Mouse (Mus musculus): ENCODE measurements around the gene Pias4. TPM values are rescaled to one million over a fixed set of nuclear protein-coding genes. Genes with fewer than 3 reads are reported as not detected.

Gene Pias4
- total and polyA plus RNA-seq, 3 experiments, result 21.0 to 40.4 TPM; not detected in 1

GRCm38 (mm10) chr10:81190236-81190911 is 22.7 kb upstream of the Pias4 start:
- no peak overlapping the region for H3K4me3 ChIP-seq (ENCODE audit: control insufficient read depth in 1 of 2, insufficient read depth in 1 of 2, low read depth in 2 of 2, low read length in 2 of 2)
- no peak overlapping the region for H3K27ac ChIP-seq (ENCODE audit: control insufficient read depth, low read depth, low read length)
- no peak overlapping the region for H3K9ac ChIP-seq (ENCODE audit: control insufficient read depth, low read depth, low read length, poor library complexity, severe bottlenecking)
- peaks cover 3% of the 10 kb centered on the region; the same call in 1 of the 2 replicates for H3K79me2 ChIP-seq (ENCODE audit: control insufficient read depth, insufficient read depth, low read length, poor library complexity)
- peak; percentile 62 for DNase-seq (ENCODE audit: low read depth, low spot score)
- peaks cover 0 to 14% of the 10 kb centered on the region in 2 experiments; a peak in 2 of 4 replicates for H3K4me1 ChIP-seq (ENCODE audit: control insufficient read depth in 1 of 2, insufficient read depth in 2 of 2, low read length in 2 of 2)
- H3K9me3 ChIP-seq (replicated peaks; ENCODE audit: insufficient read depth, low read length), result no peaks in the 10 kb centered on the region
- no peaks in the 10 kb centered on the region for H3K27me3 ChIP-seq (ENCODE audit: control insufficient read depth in 1 of 2, insufficient read depth in 2 of 2, low read length in 2 of 2)
- no peaks in the 10 kb centered on the region for H3K36me3 ChIP-seq (ENCODE audit: control insufficient read depth in 1 of 2, insufficient read depth in 2 of 2, low read length in 2 of 2)
- no peak for TF ChIP-seq GATA1 (IDR thresholded peaks at IDR 0.05; ENCODE audit: low read depth, low read length)
- 0 out of 2 replicates have a peak, but pooled peaks have one; percentile 38 for TF ChIP-seq MAZ (IDR thresholded peaks at IDR 0.05; ENCODE audit: low read depth, low read length)
- peak; percentile 40 to 78 (median 65); a peak in 5 of 6 replicates for TF ChIP-seq CTCF (IDR thresholded peaks at IDR 0.05 in 2 of 3, conservative IDR thresholded peaks at IDR 0.05 in 1 of 3; ENCODE audit: control insufficient read depth in 1 of 3, insufficient read depth in 1 of 3, low read depth in 2 of 3, low read length in 3 of 3, poor library complexity in 1 of 3, severe bottlenecking in 1 of 3)

GRCm38 (mm10) chr10:81189821-81190220 is 22.1 kb upstream of the Pias4 start:
- H3K27me3 ChIP-seq (ENCODE audit: control insufficient read depth in 1 of 2, insufficient read depth in 2 of 2, low read length in 2 of 2), result no peaks in the 10 kb centered on the region
- peaks cover 3% of the 10 kb centered on the region; the same call in 1 of the 2 replicates for H3K79me2 ChIP-seq (ENCODE audit: control insufficient read depth, insufficient read depth, low read length, poor library complexity)
- no peak overlapping the region for H3K4me3 ChIP-seq (ENCODE audit: control insufficient read depth in 1 of 2, insufficient read depth in 1 of 2, low read depth in 2 of 2, low read length in 2 of 2)
- TF ChIP-seq EP300 (IDR thresholded peaks at IDR 0.05; ENCODE audit: low read depth in 1 of 2, low read length in 2 of 2), result no peak
- H3K36me3 ChIP-seq (ENCODE audit: control insufficient read depth in 1 of 2, insufficient read depth in 2 of 2, low read length in 2 of 2), result no peaks in the 10 kb centered on the region
- H3K27ac ChIP-seq (ENCODE audit: control insufficient read depth, low read depth, low read length), result no peak overlapping the region
- no peaks in the 10 kb centered on the region for H3K9me3 ChIP-seq (replicated peaks; ENCODE audit: insufficient read depth, low read length)
- H3K9ac ChIP-seq (ENCODE audit: control insufficient read depth, low read depth, low read length, poor library complexity, severe bottlenecking), result no peak overlapping the region
- H3K4me1 ChIP-seq (ENCODE audit: control insufficient read depth in 1 of 2, insufficient read depth in 2 of 2, low read length in 2 of 2), result peaks cover 0 to 14% of the 10 kb centered on the region in 2 experiments; a peak in 2 of 4 replicates
- no peak for DNase-seq (ENCODE audit: low read depth, low spot score)

DNA sequence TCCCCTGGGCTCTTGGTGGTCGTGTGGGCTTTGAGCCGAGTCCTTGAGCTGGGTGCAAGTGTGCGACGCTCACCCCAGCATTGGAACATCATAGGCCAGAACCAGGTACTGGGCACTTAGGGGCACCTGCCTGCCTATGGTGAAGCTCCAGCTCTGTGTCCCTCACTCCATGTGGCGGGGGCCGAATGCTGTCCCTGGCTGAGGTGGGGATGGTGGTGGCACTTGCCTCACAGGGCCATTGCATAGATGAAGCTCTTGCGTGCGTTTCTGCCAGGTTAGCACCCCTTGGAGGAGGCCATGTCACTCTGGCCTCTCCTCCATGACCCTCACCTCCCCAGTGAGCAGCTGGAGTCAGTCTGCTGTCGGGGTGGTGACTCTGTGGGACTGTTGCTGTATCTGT is 19.4 kb upstream of the Pias4 start:
- H3K4me1 ChIP-seq (ENCODE audit: control insufficient read depth in 1 of 2, insufficient read depth in 2 of 2, low read length in 2 of 2), result peaks cover 0 to 16% of the 10 kb centered on the region in 2 experiments; a peak in 3 of 4 replicates
- no peaks in the 10 kb centered on the region; a peak in 1 of 4 replicates for H3K36me3 ChIP-seq (ENCODE audit: control insufficient read depth in 1 of 2, insufficient read depth in 2 of 2, low read length in 2 of 2)
- H3K9ac ChIP-seq (ENCODE audit: control insufficient read depth, low read depth, low read length, poor library complexity, severe bottlenecking), result no peak overlapping the region
- H3K27ac ChIP-seq (ENCODE audit: control insufficient read depth, low read depth, low read length), result no peak overlapping the region
- H3K4me3 ChIP-seq (ENCODE audit: control insufficient read depth in 1 of 2, insufficient read depth in 1 of 2, low read depth in 2 of 2, low read length in 2 of 2), result no peak overlapping the region
- H3K9me3 ChIP-seq (replicated peaks; ENCODE audit: insufficient read depth, low read length), result no peaks in the 10 kb centered on the region
- H3K27me3 ChIP-seq (ENCODE audit: control insufficient read depth in 1 of 2, insufficient read depth in 2 of 2, low read length in 2 of 2), result no peaks in the 10 kb centered on the region
- no peak for TF ChIP-seq MYC (IDR thresholded peaks at IDR 0.05; ENCODE audit: low read depth, low read length)
- TF ChIP-seq POLR2A (IDR thresholded peaks at IDR 0.05; ENCODE audit: control insufficient read depth in 1 of 2, insufficient read depth in 1 of 2, low read depth in 1 of 2, low read length in 2 of 2, poor library complexity in 1 of 2), result no peak
- TF ChIP-seq SIN3A (IDR thresholded peaks at IDR 0.05; ENCODE audit: low read length), result no peak
- no peak for TF ChIP-seq CHD1 (IDR thresholded peaks at IDR 0.05; ENCODE audit: low read depth, low read length)
- no peak for TF ChIP-seq POLR2AphosphoS2 (IDR thresholded peaks at IDR 0.05; ENCODE audit: low read length)
- no peak for TF ChIP-seq RAD21 (IDR thresholded peaks at IDR 0.05; ENCODE audit: low read depth, low read length)
- no peak for TF ChIP-seq MXI1 (IDR thresholded peaks at IDR 0.05; ENCODE audit: low read depth, low read length)
- no peak for TF ChIP-seq E2F4 (IDR thresholded peaks at IDR 0.05; ENCODE audit: borderline replicate concordance, low read depth, low read length)
- no peak for TF ChIP-seq NELFE (IDR thresholded peaks at IDR 0.05; ENCODE audit: low read depth, low read length)
- no peak for TF ChIP-seq ZMIZ1 (IDR thresholded peaks at IDR 0.05; ENCODE audit: low read depth, low read length)
- TF ChIP-seq TAL1 (IDR thresholded peaks at IDR 0.05; ENCODE audit: low read length), result no peak
- TF ChIP-seq JUND (IDR thresholded peaks at IDR 0.05; ENCODE audit: low read depth, low read length), result no peak
- TF ChIP-seq USF1 (IDR thresholded peaks at IDR 0.05; ENCODE audit: low read depth, low read length), result no peak
- TF ChIP-seq MAZ (IDR thresholded peaks at IDR 0.05; ENCODE audit: low read depth, low read length), result no peak
- TF ChIP-seq POLR2AphosphoS5 (IDR thresholded peaks at IDR 0.05; ENCODE audit: borderline replicate concordance, low read depth, low read length), result no peak
- no peak for TF ChIP-seq MAX (IDR thresholded peaks at IDR 0.05; ENCODE audit: low read length)
- H3K79me2 ChIP-seq (ENCODE audit: control insufficient read depth, insufficient read depth, low read length, poor library complexity), result peaks cover 8% of the 10 kb centered on the region
- DNase-seq (ENCODE audit: low read depth, low spot score), result no peak

Data from MEL (cell line).